Mouse (Mus musculus) Muller cell, postnatal 12 days (primary cell): ENCODE measurements around the gene Cyth2.

Source experiments
- DNase-seq: peaks from one replicate; pipeline ENCODE4 v3.0.0-alpha.2; 2015; ENCODE audit errors: inconsistent ontology term

The Cyth2 gene

GRCm38 (mm10) chr7:45814841-45815240, 460 bp upstream of the Cyth2 start:
- DNase-seq, result no peak

DNA sequence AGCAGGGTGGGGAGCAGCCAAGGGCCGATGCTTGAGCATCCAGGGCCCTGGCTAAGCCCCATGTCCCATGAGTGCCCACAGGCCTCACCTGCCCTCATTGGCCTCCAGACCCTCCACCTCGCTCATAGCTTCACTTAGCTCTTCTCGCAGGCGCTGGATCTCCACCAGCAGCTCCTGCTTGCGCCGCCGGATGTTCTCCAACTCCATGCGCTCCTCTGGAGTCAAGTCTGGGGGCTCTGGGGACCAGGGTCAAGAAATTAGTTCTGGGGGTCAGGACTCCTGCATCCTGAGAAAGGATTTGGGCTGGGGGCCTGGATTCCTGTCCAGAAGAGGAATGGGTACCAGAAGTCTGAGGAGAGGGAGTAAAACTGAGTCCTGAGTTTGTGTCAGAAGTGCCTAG, 1.5 kb downstream of the Cyth2 start:
- no peak for DNase-seq

DNA sequence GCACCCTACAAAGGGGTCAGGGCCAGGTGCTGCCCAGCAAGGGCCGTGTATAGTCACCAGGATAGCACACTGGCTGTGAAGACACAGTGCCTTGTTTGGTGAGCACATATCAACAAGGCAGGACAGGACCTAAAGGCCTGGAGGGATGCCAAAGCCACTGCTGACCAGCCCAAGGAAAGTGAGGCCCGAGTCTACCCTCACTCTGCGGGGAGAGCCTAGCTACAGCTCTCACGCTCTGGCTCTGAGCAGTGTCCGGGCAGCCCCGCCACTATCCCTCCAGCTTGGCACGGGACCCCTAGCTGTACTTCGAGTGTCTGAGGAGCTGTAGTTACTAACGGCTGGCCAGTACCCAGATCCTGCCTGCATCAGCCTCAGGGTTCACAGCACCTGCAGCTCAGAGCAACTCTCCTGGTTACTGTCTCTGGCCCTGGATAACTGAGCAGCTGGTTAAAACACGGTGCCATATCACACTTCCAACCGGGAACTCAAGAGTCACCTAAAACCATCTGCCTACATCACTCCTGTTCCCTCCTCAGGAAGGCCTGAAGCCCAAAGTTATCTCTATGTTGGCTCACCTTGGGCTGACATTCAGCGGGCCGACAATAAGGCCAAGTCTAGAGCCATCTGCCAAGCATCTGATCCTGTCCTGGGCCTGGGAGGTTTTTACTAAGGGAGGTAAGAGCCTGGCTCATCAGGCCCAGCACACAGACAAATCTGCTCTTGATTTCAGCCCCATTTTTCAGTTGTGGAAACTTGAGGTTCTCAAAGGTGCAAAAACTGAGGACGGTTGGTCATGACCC, 4.9 kb downstream of the Cyth2 start:
- DNase-seq, result no peak

GRCm38 (mm10) chr7:45808471-45808870, 5.9 kb downstream of the Cyth2 start:
- DNase-seq, result no peak

DNA sequence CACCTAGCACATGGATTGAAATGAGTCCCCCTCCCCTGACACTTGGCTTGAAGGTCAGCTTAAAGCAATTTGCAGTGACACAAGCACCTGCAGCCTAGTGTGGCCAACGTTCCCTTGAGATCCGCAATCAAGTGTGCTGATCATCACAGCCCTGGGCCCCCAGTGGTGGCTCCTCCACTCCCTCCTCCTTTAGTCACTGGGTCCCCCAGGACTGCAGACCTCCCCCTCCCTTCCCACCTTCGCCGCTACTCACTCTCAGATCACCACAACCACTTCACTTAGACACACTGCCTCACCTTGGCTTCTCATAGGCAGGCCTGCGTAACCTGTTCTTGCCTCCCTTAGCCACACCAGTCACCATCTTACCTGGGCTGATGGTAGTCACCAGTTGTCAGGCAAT, 8.4 kb downstream of the Cyth2 start:
- no peak for DNase-seq

DNA sequence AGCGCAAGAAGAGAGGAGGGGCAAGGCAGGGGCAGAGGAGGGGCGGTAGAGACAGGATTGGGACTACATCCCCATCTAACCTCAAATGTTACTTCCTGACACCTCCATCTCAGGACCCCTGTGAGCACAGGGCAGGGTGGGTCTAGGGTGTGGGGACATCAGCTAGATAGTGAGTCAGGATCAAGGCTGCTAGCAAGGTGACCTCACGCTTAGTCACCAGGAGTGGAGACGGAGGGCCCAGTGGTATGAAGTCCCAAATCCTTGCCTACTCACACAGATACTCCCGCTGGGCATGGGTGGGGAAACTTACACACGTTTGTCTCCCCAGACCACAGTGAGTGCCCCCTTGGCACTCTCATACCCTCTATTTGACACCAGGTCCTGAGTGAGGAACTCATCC, 11.8 kb downstream of the Cyth2 start:
- no peak for DNase-seq

DNA sequence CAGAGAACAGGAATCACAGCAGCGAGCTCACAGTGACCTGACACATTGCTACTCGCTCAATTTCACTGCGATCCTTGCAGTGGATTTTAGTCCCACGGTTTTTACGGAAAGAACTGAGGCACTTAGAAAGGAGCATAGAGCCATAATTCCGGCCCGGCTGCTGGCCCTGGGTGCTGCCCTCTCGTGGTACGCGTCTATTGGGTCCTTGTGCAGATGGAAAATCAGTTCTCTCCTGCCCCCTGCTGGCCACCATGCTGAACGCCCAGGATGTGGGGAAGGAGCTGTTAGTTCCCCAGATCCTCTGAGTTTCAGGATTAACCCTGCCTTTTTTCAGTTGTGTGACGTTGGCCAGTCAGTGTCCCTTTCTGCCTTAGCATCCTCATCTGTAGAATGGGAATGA, 13.0 kb downstream of the Cyth2 start:
- DNase-seq, result peak; percentile 88

DNA sequence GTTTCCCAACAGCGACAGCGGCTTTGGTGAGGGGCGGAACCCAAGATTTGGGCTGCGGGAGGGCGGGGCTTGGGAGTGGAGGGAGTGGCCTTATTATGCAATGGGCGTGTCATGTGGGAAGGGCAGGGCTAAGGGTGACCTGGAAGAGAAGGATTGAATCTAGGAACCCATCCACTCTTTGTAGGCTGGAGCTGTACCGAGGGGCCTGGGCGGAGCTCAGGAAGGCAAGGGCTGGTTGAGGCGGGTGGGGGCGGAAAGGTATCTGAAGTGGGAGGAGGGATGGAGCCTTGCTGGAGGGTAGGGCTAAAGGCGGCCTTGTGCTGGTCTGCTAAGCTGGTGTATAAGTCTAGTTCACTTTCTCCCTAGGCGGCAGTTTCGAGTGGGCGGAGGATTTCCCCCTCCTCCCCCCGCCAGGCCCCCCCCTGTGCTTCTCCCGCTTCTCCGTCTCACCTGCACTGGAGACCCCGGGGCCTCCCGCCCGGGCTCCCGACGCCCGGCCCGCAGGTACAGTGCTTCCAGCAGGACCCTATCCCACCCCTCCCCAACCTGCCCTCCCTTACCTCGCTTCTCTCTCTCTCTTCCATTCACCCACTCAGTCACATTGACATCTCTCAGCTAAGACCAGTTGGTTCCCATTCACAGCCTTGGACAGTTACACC, 13.7 kb downstream of the Cyth2 start:
- DNase-seq, result no peak

DNA sequence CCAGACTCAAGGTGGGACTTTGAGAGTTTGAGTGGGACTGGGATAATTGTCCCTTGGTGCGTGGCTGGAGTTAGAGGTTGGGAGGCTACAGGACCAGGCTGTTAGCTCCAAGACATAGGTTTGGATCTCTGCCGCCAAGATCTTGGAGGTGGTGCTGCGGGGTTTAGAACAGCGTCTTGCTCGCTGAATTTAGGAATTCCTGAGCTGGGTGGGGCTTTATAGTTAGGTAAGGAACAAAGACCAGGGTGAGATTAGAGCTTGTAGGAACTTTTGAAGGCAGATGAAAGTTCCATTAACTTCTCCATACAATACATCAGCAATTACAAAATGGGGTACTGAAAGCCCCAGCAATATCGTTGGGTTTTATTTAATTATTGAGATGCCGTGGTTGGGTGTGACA, 14.4 kb downstream of the Cyth2 start:
- no peak for DNase-seq

GRCm38 (mm10) chr7:45798931-45799330, 15.4 kb downstream of the Cyth2 start:
- no peak for DNase-seq

DNA sequence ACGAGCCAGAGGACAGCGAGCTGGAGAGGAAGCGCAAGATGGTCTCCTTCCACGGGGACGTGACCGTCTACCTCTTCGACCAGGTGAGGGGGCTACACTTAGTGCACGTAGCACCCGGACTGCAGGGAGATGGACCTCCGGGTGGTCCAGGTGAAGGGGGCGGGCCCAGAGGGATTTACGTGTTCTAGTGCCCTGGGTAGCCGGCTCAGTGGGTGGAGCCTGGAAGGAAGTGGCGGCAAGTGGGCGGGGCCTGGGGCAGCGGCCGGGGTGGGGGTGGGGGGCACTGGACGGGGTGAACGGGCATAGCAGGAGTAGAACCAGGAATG, 15.9 kb downstream of the Cyth2 start:
- no peak for DNase-seq

GRCm38 (mm10) chr7:45797661-45798510, 16.5 kb downstream of the Cyth2 start:
- DNase-seq, result no peak

- DNase-seq, result no peak
These were observed 17.4 kb downstream of the Cyth2 start for GRCm38 (mm10) chr7:45796950-45797349.

DNA sequence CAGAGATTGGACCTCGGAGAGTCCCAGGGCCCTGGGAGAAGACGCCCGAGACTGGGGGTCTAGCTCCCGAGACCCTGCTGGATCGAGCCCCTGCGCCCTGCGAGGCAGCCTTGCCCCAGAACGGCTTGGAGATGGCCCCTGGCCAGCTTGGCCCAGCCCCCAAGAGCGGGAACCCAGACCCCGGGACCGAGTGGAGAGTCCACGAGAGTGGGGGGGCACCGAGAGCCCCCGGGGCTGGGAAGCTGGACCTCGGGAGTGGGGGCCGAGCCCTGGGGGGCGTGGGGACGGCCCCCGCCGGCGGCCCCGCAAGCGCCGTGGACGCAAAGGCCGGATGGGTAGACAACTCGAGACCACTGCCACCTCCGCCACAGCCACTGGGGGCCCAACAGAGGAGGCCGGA, 19.4 kb downstream of the Cyth2 start:
- no peak for DNase-seq

- DNase-seq, result no peak
These were observed 20.3 kb downstream of the Cyth2 start for GRCm38 (mm10) chr7:45793969-45794585.

- no peak for DNase-seq
These were observed 21.1 kb downstream of the Cyth2 start for GRCm38 (mm10) chr7:45793240-45793639.

DNA sequence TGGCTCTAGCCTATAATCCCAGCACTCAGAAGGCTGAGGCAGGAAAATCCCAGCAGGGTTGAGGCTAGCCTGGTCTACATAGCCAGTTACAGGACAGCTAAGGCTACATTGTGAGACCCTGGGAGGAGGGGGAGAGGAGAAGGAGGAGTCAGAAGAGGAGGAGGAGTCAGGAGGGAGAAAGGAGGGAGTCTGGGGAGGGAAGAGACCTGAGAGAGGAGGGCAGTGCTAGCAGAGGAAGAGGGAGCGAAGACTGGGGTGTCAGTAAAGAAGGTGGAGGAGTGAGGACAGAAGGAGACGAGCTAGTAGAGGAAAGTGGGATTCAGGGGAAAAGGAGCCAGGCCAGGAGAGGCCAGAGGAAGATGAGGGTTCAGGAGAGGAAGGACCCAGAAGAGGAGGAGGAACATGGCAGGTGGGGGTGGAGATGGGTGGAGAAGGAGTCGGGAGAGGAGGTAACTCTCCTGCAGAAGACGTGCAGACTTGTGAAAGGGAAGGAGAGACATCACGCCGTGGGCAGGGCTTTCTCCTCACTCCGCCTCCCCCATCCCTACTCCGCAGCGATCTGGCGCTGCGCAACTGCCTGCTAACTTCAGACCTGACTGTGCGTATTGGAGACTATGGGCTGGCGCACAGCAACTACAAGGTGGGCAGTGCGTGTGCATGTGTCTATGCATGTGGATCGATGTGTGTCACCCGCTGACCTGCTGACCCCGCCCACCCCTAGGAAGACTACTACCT, 22.5 kb downstream of the Cyth2 start:
- no peak for DNase-seq

GRCm38 (mm10) chr7:45790721-45791120, 23.7 kb downstream of the Cyth2 start:
- no peak for DNase-seq

GRCm38 (mm10) chr7:45787642-45788041, 26.7 kb downstream of the Cyth2 start:
- DNase-seq, result no peak

DNA sequence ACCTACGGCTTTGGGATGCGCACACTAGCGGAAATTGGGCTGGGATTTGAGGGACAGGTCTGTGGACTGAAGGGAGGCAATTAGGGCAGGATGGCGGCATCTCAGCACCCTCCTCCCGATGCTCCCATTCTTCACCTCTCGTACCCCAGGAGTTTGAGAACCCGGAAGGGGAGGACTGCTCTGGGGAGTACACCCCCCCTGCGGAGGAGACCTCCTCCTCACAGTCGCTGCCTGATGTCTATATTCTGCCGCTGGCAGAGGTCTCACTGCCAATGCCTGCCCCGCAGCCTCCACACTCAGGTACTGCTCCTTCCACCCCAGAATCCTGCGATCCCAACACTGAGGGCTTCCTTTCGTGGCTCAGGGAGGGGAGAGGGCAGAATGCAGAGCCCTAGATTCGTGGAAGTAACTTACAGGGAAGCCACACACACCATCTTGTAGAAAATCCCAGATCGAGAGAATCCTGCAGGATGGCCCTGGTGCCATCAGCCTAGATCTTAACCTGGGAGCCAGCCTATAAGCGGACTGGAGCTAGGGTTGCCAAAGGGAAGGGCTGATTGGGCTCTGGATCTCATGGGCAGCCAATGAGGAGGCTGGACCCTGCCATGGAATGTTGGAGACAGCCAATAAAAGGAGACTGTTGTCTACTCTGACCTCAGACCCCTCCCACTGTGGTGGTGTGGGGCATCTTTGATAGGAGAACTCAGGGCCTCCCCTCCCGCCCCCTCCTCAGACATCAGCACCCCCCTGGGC, 27.5 kb downstream of the Cyth2 start:
- no peak for DNase-seq

DNA sequence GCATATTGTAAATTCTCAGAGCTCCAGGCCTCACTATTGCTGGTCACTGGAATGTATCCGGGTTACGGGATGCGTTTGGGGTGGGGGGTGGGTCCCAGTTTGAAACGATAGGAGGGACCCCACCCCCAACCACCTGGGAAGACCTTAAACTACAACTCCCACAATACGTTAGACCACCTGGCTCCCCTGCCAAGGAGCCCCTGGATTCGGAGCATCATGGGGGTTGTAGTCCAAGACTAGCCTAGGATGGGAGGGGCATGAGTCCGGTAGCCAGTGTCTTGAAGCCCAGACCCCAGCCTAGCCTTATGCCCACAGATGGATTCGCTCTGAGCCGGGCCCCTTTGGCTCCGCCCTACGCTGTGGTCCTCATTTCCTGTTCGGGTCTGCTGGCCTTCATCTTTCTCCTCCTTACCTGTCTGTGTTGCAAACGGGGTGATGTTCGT, 28.2 kb downstream of the Cyth2 start:
- DNase-seq, result peak; percentile 78
